Mouse (Mus musculus) hindbrain, postnatal 0 days (tissue): ENCODE results near the gene Slc38a3. TPM values are rescaled to one million over a fixed set of nuclear protein-coding genes. Genes with fewer than 3 reads are reported as not detected.

Experiments
- ATAC-seq: fragments of 200-750 bp; cut with Nextera tagmentation; 2 replicates; pipeline ENCODE4 v1.8.0; 2017; ENCODE audit warnings: mild to moderate bottlenecking, moderate TSS enrichment, moderate library complexity
- DNase-seq: peaks from one replicate; pipeline ENCODE4 v3.0.0-alpha.2; 2015; ENCODE audit warnings: low spot score
- H3K27ac ChIP-seq: fragments of 300-500 bp; sonication (generic); 2 replicates; pipeline ENCODE4 v1.5.1; 2014; ENCODE audit warnings: mild to moderate bottlenecking
- H3K27me3 ChIP-seq: fragments of 300-500 bp; sonication (generic); 2 replicates; pipeline ENCODE4 v1.6.1; 2014; ENCODE audit warnings: low read length, mixed read lengths; ENCODE audit not compliant: insufficient read depth
- H3K36me3 ChIP-seq: fragments of 300-500 bp; sonication (generic); 2 replicates; pipeline ENCODE4 v1.6.1; 2014; ENCODE audit warnings: low read length, mixed read lengths; ENCODE audit not compliant: insufficient read depth
- H3K4me1 ChIP-seq: fragments of 300-500 bp; sonication (generic); 2 replicates; pipeline ENCODE4 v1.6.1; 2014; ENCODE audit warnings: antibody characterized with exemption, low read length, mixed read lengths; ENCODE audit not compliant: insufficient read depth
- H3K4me2 ChIP-seq: fragments of 300-500 bp; sonication (generic); 2 replicates; pipeline ENCODE4 v1.6.1; 2014; ENCODE audit warnings: low read depth, mild to moderate bottlenecking, low read length, moderate library complexity, mixed read lengths
- H3K4me3 ChIP-seq: fragments of 300-500 bp; sonication (generic); 2 replicates; pipeline ENCODE4 v1.5.1; 2014; ENCODE audit warnings: low read length
- H3K9ac ChIP-seq: fragments of 300-500 bp; sonication (generic); replicated peaks from 2 replicates; pipeline ENCODE4 v1.6.1; 2014; ENCODE audit warnings: mild to moderate bottlenecking, low read length, moderate library complexity, mixed read lengths
- H3K9me3 ChIP-seq: fragments of 300-500 bp; sonication (generic); 2 replicates; pipeline ENCODE4 v1.6.1; 2016; ENCODE audit warnings: low read length, mixed read lengths
- CTCF ChIP-seq: IDR thresholded peaks from 2 replicates; pipeline ENCODE4 v1.5.1; 2016; ENCODE audit warnings: antibody characterized with exemption, control low read depth, low read depth
- WGBS: fragments of 180-500 bp; shearing (Covaris S2); extraction: QIAGEN DNeasy Blood & Tissue Kit; methylation state at CpG from one replicate; pipeline ENCODE4 v1.1.7; 2014; 5-methylcytosine and 5-hydroxymethylcytosine counted together
- polyA plus RNA-seq: library from polyadenylated mRNA; unstranded; fragments of >200 nt; fragmentation: Nextera tagmentation; extraction: Ambion mirVana; gene quantifications from 2 replicates; pipeline ENCODE4 v1.2.1, GENCODE M21; 2015
- total RNA-seq: library from RNA; depleted of rRNA; stranded (reverse); fragments of >200 nt; gene quantifications from 2 replicates; pipeline ENCODE4 v1.2.3, GENCODE M21; 2014

The Slc38a3 gene
- total and polyA plus RNA-seq, 2 experiments from 2014 or later: 54.5 to 134 TPM

DNA sequence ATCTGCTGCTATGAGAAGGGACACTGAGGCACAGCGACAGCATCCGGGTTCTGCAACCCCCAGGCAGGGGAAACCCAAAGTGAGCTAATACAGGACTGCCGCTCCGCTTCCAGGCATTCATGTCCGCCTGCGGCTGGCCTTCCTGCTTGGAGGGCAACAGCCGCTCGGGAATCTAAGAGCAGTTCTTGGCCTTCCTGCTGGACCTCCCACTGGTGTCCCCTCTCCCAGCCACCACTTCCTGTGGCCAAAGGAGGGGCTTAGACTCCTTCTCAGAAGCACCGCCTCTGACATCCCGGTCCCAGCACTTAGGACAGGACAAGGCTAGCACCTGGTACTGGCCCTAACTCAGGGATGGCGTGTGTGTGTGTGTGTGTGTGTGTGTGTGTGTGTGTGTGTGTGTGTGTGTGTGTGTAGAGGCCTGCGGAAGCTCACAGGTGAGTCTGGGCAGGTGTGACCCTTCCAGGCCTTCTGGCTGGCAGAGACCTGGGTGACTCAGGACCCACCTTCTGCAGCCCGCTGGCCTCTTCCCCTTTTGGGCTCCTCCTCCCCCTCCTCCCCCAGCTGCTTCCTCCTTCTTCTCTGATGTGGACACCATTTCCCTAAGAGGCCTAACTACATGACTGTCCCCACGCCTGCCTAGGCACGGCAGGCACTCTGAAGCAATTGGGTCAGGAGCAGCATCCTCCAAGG, 40.5 kb downstream of the Slc38a3 start:
- Histone ChIP-seq H3K4me1 (peaks cover 61% of the 10 kb centered on the region), H3K4me2 (peak overlapping the region; percentile 39), H3K9ac (peak overlapping the region; percentile 14; the same call in 1 of the 2 replicates), H3K9me3 (no peaks in the 10 kb centered on the region), H3K27me3 (no peaks in the 10 kb centered on the region), H3K36me3 (no peaks in the 10 kb centered on the region), H3K27ac (peak overlapping the region; percentile 93), H3K4me3 (no peak overlapping the region)
- WGBS: 38% methylated on average over 15 of the region's 15 CpGs
- DNase-seq (no peak), ATAC-seq (no peak)
- TF ChIP-seq CTCF: no peak

DNA sequence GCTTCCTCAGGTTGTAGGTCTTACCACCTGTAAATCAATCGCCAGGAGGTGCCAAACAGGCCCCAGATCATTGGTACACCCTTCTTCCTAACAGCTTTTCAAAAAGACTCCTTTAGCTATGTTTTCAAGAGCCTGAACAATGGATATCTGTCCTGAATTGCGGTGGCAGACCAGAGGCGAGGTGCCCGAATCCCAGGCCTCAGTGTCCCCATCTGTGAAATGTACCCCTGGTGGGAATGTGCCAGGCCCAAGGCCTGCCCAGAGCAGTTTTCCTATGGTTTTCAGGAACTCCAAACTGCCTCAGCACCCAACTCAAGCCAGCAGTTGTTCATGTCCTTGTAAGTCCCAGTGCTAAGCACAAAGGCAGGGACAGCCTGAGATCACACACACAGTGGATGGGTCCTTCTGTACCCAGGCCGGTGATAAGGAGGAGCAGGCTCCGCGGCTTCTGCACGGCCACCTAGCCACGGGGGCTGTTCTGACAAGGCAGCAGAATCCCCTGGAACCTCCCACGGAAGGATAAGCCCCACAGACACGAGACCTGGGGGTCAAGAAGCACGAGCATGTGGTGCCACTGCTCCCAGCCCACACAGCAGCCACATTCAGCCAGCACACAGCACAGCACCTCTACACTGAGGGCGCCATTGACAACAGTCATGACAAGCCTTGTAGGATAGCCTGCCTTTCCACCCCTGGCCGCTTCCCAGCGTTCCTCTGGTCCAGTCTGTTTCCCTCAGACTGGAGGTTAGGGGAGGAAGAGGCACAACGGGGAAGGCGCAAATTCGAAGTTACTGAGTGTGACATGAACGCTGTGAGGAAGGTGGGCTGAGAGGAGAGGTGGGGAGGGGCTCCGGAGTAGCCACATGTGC, 41.7 kb downstream of the Slc38a3 start:
- WGBS: 11% methylated on average over 20 of the region's 20 CpGs
- Histone ChIP-seq H3K4me1 (peaks cover 57% of the 10 kb centered on the region), H3K4me2 (peak overlapping the region; percentile 33; the same call in 1 of the 2 replicates), H3K27ac (peak overlapping the region; percentile 93), H3K9me3 (no peaks in the 10 kb centered on the region), H3K27me3 (no peaks in the 10 kb centered on the region), H3K9ac (peak overlapping the region; percentile 6), H3K4me3 (no peak overlapping the region), H3K36me3 (0 out of 2 replicates have a peak, but pooled peaks cover 4% of the 10 kb centered on the region)
- TF ChIP-seq CTCF: no peak
- ATAC-seq (no peak), DNase-seq (no peak)

DNA sequence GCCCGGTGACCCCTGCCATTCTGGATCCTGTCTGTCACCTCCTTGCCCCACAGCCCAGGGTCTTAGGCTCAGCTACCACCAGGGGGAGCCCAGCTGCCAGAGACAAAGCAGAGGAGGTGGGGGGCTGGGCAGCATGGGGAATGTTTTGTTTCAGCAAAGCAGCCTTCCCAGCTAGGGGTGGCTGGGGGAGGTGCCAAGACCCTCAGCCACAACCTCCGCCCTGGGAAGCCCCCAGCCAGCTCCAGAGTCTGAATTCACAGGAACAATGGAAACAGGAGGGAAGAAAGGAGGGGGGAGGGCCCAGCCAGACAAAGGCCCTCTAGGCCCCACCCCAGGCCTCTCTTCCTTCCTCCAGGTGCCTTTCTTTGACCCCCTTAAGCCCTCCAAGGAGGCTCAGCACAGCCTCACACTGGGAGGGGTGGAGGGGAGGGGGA, 42.5 kb downstream of the Slc38a3 start:
- Histone ChIP-seq H3K27me3 (no peaks in the 10 kb centered on the region), H3K27ac (peak overlapping the region; percentile 93), H3K9me3 (no peaks in the 10 kb centered on the region), H3K4me2 (peak overlapping the region; percentile 33), H3K9ac (peak overlapping the region; percentile 6), H3K36me3 (0 out of 2 replicates have a peak, but pooled peaks cover 4% of the 10 kb centered on the region), H3K4me1 (peaks cover 49% of the 10 kb centered on the region), H3K4me3 (no peak overlapping the region)
- peak; percentile 73 for ATAC-seq
- peak; percentile 94 for DNase-seq
- WGBS: 0% methylated on average over 2 of the region's 2 CpGs
- peak; percentile 97 for TF ChIP-seq CTCF

DNA sequence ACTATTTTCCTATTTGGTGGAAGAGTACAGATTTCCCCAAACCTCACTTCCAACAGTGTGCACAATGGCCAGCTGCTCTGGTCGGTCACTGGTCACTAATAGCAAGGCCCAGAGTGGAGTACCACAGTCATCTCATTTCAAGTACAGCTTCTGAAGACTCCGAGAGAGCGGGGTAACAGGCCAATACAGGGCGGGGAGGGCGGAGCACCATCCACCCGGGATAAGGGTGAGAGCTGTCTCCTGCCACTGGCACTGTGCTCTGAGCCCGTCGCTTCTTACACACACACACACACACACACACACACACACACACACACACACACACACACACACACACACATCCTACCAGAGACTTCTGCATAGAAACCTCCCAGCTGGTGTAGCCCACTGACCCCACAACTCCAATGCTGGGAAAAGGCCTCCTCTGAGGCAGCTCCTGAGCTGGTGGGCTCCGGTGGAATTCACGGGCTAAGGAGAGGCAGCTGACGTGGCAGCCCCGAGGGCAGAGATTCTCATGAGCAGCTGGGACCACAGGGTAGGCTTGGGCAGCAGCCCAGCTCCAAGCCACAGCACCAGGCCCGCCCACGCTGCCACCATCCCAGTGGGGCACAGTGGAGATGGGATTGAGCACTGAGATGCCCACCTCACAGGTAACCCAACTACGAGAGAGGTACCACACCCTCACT, 43.0 kb downstream of the Slc38a3 start:
- peak overlapping the region; percentile 33 for H3K4me2 ChIP-seq
- DNase-seq (peak; percentile 72), ATAC-seq (peak; percentile 54)
- no peaks in the 10 kb centered on the region for H3K27me3 ChIP-seq
- H3K4me3 ChIP-seq: no peak overlapping the region
- H3K4me1 ChIP-seq: peaks cover 44% of the 10 kb centered on the region
- H3K27ac ChIP-seq: peak overlapping the region; percentile 93
- 26% methylated on average over 15 of the region's 15 CpGs for WGBS
- H3K9ac ChIP-seq: peak overlapping the region; percentile 6; the same call in 1 of the 2 replicates
- no peaks in the 10 kb centered on the region for H3K9me3 ChIP-seq
- 0 out of 2 replicates have a peak, but pooled peaks cover 4% of the 10 kb centered on the region for H3K36me3 ChIP-seq
- TF ChIP-seq CTCF: no peak

DNA sequence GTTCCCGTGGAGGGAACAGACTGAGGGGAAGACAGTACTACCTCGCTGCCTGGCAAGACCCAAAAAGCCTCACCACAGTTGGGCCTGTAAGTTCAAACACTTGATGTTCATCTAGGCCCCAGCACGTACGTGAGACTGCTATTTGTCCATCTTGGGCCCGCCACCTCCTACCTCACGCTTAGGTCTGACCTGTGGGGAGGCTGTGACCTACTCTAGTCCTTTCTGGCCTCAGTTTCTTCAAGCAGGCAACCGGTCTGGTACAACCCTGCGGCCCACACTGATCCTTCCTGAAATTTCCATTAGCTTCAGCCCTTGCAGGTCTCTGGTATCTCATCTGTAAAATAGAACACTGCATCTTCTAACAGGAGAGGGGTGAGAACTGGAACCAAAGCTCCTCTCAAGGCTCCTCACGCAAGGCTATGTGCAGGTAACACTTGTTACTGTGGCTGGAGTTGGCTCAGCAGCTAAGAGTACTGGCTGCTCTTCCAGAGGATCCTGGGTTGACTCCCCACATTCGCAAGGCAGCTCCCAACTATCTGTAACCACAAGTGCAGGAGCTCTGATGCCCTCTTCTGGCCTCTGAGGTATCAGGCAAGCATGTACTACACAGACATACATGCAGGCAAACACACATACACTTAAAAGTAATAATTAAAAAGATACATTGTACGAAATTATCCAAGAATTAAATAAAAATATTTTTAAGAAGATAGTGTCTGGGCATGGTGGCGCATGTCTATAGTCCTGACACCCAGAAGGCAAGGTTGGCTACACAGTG, 43.8 kb downstream of the Slc38a3 start:
- WGBS: 83% methylated on average over 12 of the region's 12 CpGs
- Histone ChIP-seq H3K27ac (peak overlapping the region; percentile 93; the same call in 1 of the 2 replicates), H3K9me3 (no peaks in the 10 kb centered on the region), H3K4me3 (no peak overlapping the region), H3K36me3 (0 out of 2 replicates have a peak, but pooled peaks cover 4% of the 10 kb centered on the region), H3K4me1 (peaks cover 38% of the 10 kb centered on the region), H3K9ac (no peak overlapping the region), H3K27me3 (no peaks in the 10 kb centered on the region), H3K4me2 (peak overlapping the region; percentile 33; the same call in 1 of the 2 replicates)
- no peak for ATAC-seq
- peak; percentile 58 for TF ChIP-seq CTCF
- DNase-seq: no peak
